Mouse (Mus musculus) spleen, adult 2 months (tissue): Measurements from ENCODE around the gene Ptges3l.

Experiments
- CTCF ChIP-seq: fragments of 200-500 bp; IDR thresholded peaks from 2 replicates; pipeline ENCODE4 v1.5.1; 2011; ENCODE audit warnings: mild to moderate bottlenecking, inconsistent platforms; ENCODE audit not compliant: insufficient read depth, insufficient read length, insufficient replicate concordance; ENCODE audit errors: extremely low read depth
- POLR2A ChIP-seq: fragments of 200-500 bp; IDR thresholded peaks from 2 replicates; pipeline ENCODE4 v1.6.1; 2011; ENCODE audit warnings: low read depth, low read length, inconsistent platforms

DNA sequence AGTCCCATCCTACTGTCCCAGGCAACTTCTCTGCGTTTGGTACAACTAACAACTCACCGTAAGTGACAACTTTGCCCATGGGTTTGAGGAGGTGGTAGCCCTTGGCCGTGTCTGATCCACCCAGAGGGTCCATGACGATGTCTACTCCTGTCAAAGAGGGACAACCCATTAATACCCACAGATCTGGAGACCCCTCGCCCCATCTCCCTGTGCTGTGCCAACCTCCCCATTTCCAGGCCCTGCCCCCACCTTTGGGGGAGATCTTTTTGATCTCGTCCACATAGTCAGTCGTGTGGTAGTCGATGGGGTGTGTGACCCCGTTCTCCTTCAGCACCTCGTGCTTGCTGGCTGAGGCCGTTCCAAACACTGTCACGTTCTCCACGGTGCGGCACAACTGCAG, 37.0 kb upstream of the Ptges3l start:
- TF ChIP-seq CTCF (no peak), POLR2A (no peak)
